18 mouse cellular contexts compared by ENCODE assay signal in genomic region chr8:12976290-12976689, GRCm38 (mm10). TPM values are rescaled to one million over a fixed set of nuclear protein-coding genes. Genes with fewer than 3 reads are reported as not detected.
"Had no signal": no experiment of that assay in that cellular context is flagged by ENCODE, and none has a peak within 500 bp of the region (broad histone marks: within the 10 kb centered on the region; RNA-seq: fewer than 3 reads in every experiment).

No protein-coding gene starts in this region.

- H3K9me3 ChIP-seq: liver, embryonic 13.5 days; neural tube, embryonic 15.5 days had no signal

- H3K4me1 ChIP-seq: liver, embryonic 13.5 days; neural tube, embryonic 12.5 days had no signal

- H3K4me3 ChIP-seq: liver, embryonic 13.5 days; neural tube, embryonic 12.5 days; neural tube, embryonic 15.5 days had no signal

- ATAC-seq: intestine, postnatal 0 days had no signal

- DNase-seq: kidney, adult 8-10 months; kidney, postnatal 25 days; layer of hippocampus, postnatal 36 days; left cerebral cortex, postnatal 4 days; liver, embryonic 13.5 days; lung, adult 2 months; lung, postnatal 14 days; midbrain, embryonic 14.5 days; thymus, adult 2 months; thymus, postnatal 14 days; thymus, postnatal 4 days had no signal

- H3K4me2 ChIP-seq: liver, embryonic 13.5 days; neural tube, embryonic 12.5 days; neural tube, embryonic 15.5 days had no signal

- H3K36me3 ChIP-seq: liver, embryonic 13.5 days had no signal

- H3K27me3 ChIP-seq: neural tube, embryonic 12.5 days; neural tube, embryonic 15.5 days had no signal

- H3K27ac ChIP-seq: liver, embryonic 13.5 days; macrophage; neural tube, embryonic 12.5 days; neural tube, embryonic 15.5 days had no signal

- H3K9ac ChIP-seq: liver, embryonic 13.5 days; neural tube, embryonic 12.5 days; neural tube, embryonic 15.5 days had no signal

RNA-seq across cellular contexts. Expression of gene F7, which starts 49.5 kb away (rescaled TPM):
- total RNA-seq: layer of hippocampus, adult 8-10 months; midbrain, postnatal 0 days had no signal
- polyA plus RNA-seq: intestine, embryonic 14.5 days; midbrain, embryonic 14.5 days; neural tube, embryonic 15.5 days had no signal
